Mouse (Mus musculus): ENCODE measurements at regions not wholly inside any gene's neighbourhood (a gene's known extent, or its start where the extent isn't known, plus 50 kb on each side); places are given as distances from the start of the nearest gene placed in this dataset.

DNA sequence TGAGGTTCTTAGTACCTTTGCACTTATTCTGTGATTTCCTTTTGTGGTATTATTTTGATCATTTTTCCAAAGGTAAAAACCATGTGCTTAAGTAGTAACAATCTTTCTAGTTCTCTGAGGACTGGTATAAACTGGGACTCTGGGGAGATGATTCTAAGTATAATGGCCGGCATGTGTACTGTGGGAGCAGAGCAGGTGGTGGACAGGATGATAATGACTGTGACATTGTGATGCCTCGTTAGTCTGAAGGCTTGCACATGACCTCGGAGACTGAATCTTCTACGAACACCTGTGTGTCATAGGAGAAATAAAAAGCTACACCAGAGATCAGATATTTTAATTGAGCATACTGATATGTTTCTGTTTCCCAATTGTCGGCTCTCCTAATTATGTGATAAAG lies 276.4 kb downstream of the Hsfy2 start:
- no peak overlapping the region for H3K4me2 ChIP-seq (replicated peaks; ENCODE audit: low read depth)
- no peaks in the 10 kb centered on the region for H3K4me1 ChIP-seq (replicated peaks; ENCODE audit: control insufficient read depth, insufficient read depth, low read length)
- no peaks in the 10 kb centered on the region for H3K27me3 ChIP-seq (replicated peaks; ENCODE audit: control insufficient read depth, insufficient read depth, low read length)
- ATAC-seq = no peak
- no peak overlapping the region for H3K4me3 ChIP-seq (ENCODE audit: low read depth, low read length)
- 81% methylated on average over 5 of the region's 5 CpGs for WGBS
- no peak for TF ChIP-seq CTCF (IDR thresholded peaks at IDR 0.05; ENCODE audit: low read depth)
- H3K36me3 ChIP-seq (ENCODE audit: control insufficient read depth, insufficient read depth) = no peaks in the 10 kb centered on the region
- H3K9me3 ChIP-seq (ENCODE audit: control insufficient read depth) = no peaks in the 10 kb centered on the region
- H3K9ac ChIP-seq (ENCODE audit: low read depth, low read length) = no peak overlapping the region
- no peak overlapping the region for H3K27ac ChIP-seq (ENCODE audit: low read depth, low read length)

- Histone ChIP-seq H3K27me3 (replicated peaks; ENCODE audit: control insufficient read depth, insufficient read depth, low read length) (no peaks in the 10 kb centered on the region), H3K9me3 (ENCODE audit: control insufficient read depth) (no peaks in the 10 kb centered on the region), H3K4me3 (ENCODE audit: low read depth, low read length) (no peak overlapping the region), H3K36me3 (ENCODE audit: control insufficient read depth, insufficient read depth) (no peaks in the 10 kb centered on the region), H3K4me2 (replicated peaks; ENCODE audit: low read depth) (no peak overlapping the region), H3K4me1 (replicated peaks; ENCODE audit: control insufficient read depth, insufficient read depth, low read length) (no peaks in the 10 kb centered on the region), H3K9ac (ENCODE audit: low read depth, low read length) (no peak overlapping the region), H3K27ac (ENCODE audit: low read depth, low read length) (no peak overlapping the region)
- TF ChIP-seq CTCF (IDR thresholded peaks at IDR 0.05; ENCODE audit: low read depth) = no peak
- no peak for ATAC-seq
- 78% methylated on average over 4 of the region's 4 CpGs for WGBS
Measured at GRCm38 (mm10) chr1:56346638-56347037, 290.6 kb downstream of the Hsfy2 start.

DNA sequence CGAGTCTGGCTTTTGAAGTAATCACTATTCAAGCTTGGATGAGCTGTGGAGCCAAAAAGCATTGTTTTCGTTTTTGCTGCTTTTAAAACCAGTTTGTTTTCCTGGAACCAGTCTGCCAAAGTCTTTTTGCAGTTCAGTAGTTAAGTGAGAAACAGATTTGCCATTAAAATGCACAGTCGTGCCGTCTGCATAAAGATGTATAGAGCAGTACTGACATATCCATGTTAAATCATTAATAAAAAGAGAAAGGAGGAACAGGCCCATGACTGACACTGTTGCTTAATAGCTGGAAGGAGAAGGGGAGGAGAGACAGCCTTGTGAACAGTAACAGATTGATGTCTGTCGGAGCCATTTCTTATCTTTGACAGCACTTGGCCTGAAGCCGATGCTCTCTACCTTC lies 292.3 kb downstream of the Hsfy2 start:
- Histone ChIP-seq H3K27ac (ENCODE audit: low read depth, low read length) (no peak overlapping the region), H3K4me3 (ENCODE audit: low read depth, low read length) (no peak overlapping the region), H3K36me3 (ENCODE audit: control insufficient read depth, insufficient read depth) (no peaks in the 10 kb centered on the region), H3K27me3 (replicated peaks; ENCODE audit: control insufficient read depth, insufficient read depth, low read length) (no peaks in the 10 kb centered on the region), H3K4me1 (replicated peaks; ENCODE audit: control insufficient read depth, insufficient read depth, low read length) (no peaks in the 10 kb centered on the region), H3K4me2 (replicated peaks; ENCODE audit: low read depth) (no peak overlapping the region), H3K9ac (ENCODE audit: low read depth, low read length) (no peak overlapping the region), H3K9me3 (ENCODE audit: control insufficient read depth) (no peaks in the 10 kb centered on the region)
- 71% methylated on average over 6 of the region's 6 CpGs for WGBS
- no peak for TF ChIP-seq CTCF (IDR thresholded peaks at IDR 0.05; ENCODE audit: low read depth)
- no peak for ATAC-seq

GRCm38 (mm10) chr1:56327381-56327780 lies 309.9 kb downstream of the Hsfy2 start:
- no peak overlapping the region for H3K9ac ChIP-seq (ENCODE audit: low read depth, low read length)
- no peak overlapping the region for H3K4me2 ChIP-seq (replicated peaks; ENCODE audit: low read depth)
- no peaks in the 10 kb centered on the region for H3K36me3 ChIP-seq (ENCODE audit: control insufficient read depth, insufficient read depth)
- no peak for TF ChIP-seq CTCF (IDR thresholded peaks at IDR 0.05; ENCODE audit: low read depth)
- WGBS = 79% methylated on average over 5 of the region's 5 CpGs
- no peaks in the 10 kb centered on the region for H3K9me3 ChIP-seq (ENCODE audit: control insufficient read depth)
- no peak overlapping the region for H3K4me3 ChIP-seq (ENCODE audit: low read depth, low read length)
- no peaks in the 10 kb centered on the region for H3K27me3 ChIP-seq (replicated peaks; ENCODE audit: control insufficient read depth, insufficient read depth, low read length)
- no peaks in the 10 kb centered on the region for H3K4me1 ChIP-seq (replicated peaks; ENCODE audit: control insufficient read depth, insufficient read depth, low read length)
- H3K27ac ChIP-seq (ENCODE audit: low read depth, low read length) = no peak overlapping the region
- ATAC-seq = no peak

GRCm38 (mm10) chr1:56308586-56308985 lies 328.6 kb downstream of the Hsfy2 start:
- Histone ChIP-seq H3K27ac (ENCODE audit: low read depth, low read length) (no peak overlapping the region), H3K9ac (ENCODE audit: low read depth, low read length) (no peak overlapping the region), H3K4me3 (ENCODE audit: low read depth, low read length) (no peak overlapping the region), H3K4me2 (replicated peaks; ENCODE audit: low read depth) (no peak overlapping the region), H3K9me3 (ENCODE audit: control insufficient read depth) (no peaks in the 10 kb centered on the region), H3K36me3 (ENCODE audit: control insufficient read depth, insufficient read depth) (no peaks in the 10 kb centered on the region), H3K27me3 (replicated peaks; ENCODE audit: control insufficient read depth, insufficient read depth, low read length) (no peaks in the 10 kb centered on the region), H3K4me1 (replicated peaks; ENCODE audit: control insufficient read depth, insufficient read depth, low read length) (no peaks in the 10 kb centered on the region)
- ATAC-seq = no peak
- 45% methylated on average over 3 of the region's 3 CpGs for WGBS
- no peak for TF ChIP-seq CTCF (IDR thresholded peaks at IDR 0.05; ENCODE audit: low read depth)

DNA sequence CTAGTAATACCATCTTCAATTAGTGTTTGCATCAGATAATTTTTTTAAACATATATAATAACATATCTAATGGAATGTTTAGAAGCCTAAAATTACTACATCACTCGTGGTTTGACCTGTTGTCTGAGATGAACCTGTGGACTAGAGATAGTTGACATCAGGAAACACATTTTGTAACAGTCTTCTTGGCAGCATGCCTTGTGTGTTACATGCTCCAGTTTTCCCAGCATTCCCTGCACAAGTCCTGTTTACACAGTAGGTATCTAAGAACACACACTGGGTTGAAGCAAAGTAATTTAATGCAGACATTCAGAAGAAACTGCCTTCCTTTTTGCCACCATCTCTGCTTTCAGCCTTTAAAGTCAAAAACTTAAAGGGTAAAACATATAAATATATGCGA lies 342.8 kb downstream of the Hsfy2 start:
- no peak for ATAC-seq
- Histone ChIP-seq H3K4me3 (ENCODE audit: low read depth, low read length) (no peak overlapping the region), H3K9me3 (ENCODE audit: control insufficient read depth) (no peaks in the 10 kb centered on the region), H3K4me1 (replicated peaks; ENCODE audit: control insufficient read depth, insufficient read depth, low read length) (peaks cover 4% of the 10 kb centered on the region; the same call in 1 of the 2 replicates), H3K4me2 (replicated peaks; ENCODE audit: low read depth) (no peak overlapping the region), H3K27me3 (replicated peaks; ENCODE audit: control insufficient read depth, insufficient read depth, low read length) (no peaks in the 10 kb centered on the region), H3K9ac (ENCODE audit: low read depth, low read length) (no peak overlapping the region), H3K27ac (ENCODE audit: low read depth, low read length) (no peak overlapping the region), H3K36me3 (ENCODE audit: control insufficient read depth, insufficient read depth) (no peaks in the 10 kb centered on the region)
- WGBS = 54% methylated on average over 2 of the region's 2 CpGs
- TF ChIP-seq CTCF (IDR thresholded peaks at IDR 0.05; ENCODE audit: low read depth) = no peak

DNA sequence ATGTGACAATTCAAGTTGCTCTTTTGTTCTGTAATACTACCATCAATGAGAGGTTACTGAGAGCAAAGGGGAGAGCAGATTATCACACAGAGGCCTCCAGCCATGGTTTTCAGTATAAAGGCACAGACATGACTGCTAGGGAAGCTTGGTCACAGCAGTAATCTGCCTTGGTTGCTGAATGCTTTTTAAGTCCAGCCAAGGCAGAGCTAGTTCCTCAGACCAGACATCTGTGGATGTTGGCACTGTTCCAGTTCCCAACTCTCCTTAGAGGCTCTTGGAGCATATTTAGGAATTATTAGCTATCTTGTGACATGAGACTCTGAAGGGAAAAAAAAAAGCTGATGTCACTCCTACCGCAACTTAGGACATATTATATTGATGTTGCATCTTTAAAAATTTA lies 347.5 kb downstream of the Hsfy2 start:
- no peak overlapping the region for H3K9ac ChIP-seq (ENCODE audit: low read depth, low read length)
- H3K4me2 ChIP-seq (replicated peaks; ENCODE audit: low read depth) = no peak overlapping the region
- ATAC-seq = no peak
- WGBS = 48% methylated on average over 1 of the region's 1 CpGs
- no peaks in the 10 kb centered on the region for H3K27me3 ChIP-seq (replicated peaks; ENCODE audit: control insufficient read depth, insufficient read depth, low read length)
- no peaks in the 10 kb centered on the region for H3K36me3 ChIP-seq (ENCODE audit: control insufficient read depth, insufficient read depth)
- H3K4me3 ChIP-seq (ENCODE audit: low read depth, low read length) = no peak overlapping the region
- H3K27ac ChIP-seq (ENCODE audit: low read depth, low read length) = no peak overlapping the region
- TF ChIP-seq CTCF (IDR thresholded peaks at IDR 0.05; ENCODE audit: low read depth) = no peak
- no peaks in the 10 kb centered on the region for H3K9me3 ChIP-seq (ENCODE audit: control insufficient read depth)
- peaks cover 4% of the 10 kb centered on the region; the same call in 1 of the 2 replicates for H3K4me1 ChIP-seq (replicated peaks; ENCODE audit: control insufficient read depth, insufficient read depth, low read length)
